27 mouse cellular contexts compared by ENCODE assay signal in the genomic region with DNA sequence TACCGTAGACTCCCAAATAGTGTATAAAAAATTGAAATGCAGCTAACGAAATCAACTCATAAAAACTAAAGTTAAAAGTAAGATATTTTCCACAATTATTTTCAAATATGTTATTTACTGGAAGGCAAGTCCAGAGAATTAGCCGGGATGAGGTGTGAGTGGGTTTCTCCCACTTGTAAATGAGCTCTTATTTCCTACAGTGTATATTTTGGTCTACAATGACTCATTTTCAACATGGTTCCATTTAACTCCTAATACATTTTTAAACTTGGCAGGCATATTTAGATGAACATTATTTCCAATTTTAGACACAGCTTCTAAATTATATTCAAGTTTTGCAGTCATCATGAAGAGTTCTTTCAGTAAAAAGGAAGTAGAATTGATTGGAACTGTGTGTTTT.
"Had no signal": no experiment of that assay in that cellular context is flagged by ENCODE, and none has a peak within 500 bp of the region (broad histone marks: within the 10 kb centered on the region; RNA-seq: fewer than 3 reads in every experiment).

No protein-coding gene starts in this region.

- ATAC-seq: hindbrain, postnatal 0 days; intestine, embryonic 16.5 days had no signal

- H3K4me2 ChIP-seq: heart, embryonic 11.5 days; heart, embryonic 13.5 days; heart, embryonic 15.5 days; hindbrain, embryonic 13.5 days; hindbrain, embryonic 15.5 days; kidney, embryonic 15.5 days; limb, embryonic 13.5 days; limb, embryonic 15.5 days; liver, embryonic 13.5 days; liver, embryonic 15.5 days had no signal

- H3K27me3 ChIP-seq: heart, embryonic 13.5 days; heart, embryonic 15.5 days; hindbrain, embryonic 13.5 days; hindbrain, embryonic 15.5 days; kidney, embryonic 15.5 days; limb, embryonic 13.5 days; limb, embryonic 15.5 days; liver, embryonic 13.5 days; liver, embryonic 15.5 days had no signal

- H3K36me3 ChIP-seq: hindbrain, embryonic 15.5 days had no signal

- DNase-seq: gastrocnemius, postnatal 14 days; gastrocnemius, postnatal 36 days; heart, adult 11 months; heart, adult 2 months; heart, postnatal 14 days; heart, postnatal 36 days; kidney, adult 11 months; kidney, adult 2 months; kidney, adult 9 months; kidney, postnatal 14 days; kidney, postnatal 36 days; layer of hippocampus, adult 9-11 months; layer of hippocampus, postnatal 36 days; left cerebral cortex, postnatal 4 days; liver, embryonic 13.5 days had no signal

- H3K9ac ChIP-seq: heart, embryonic 13.5 days; heart, embryonic 15.5 days; hindbrain, embryonic 13.5 days; hindbrain, embryonic 15.5 days; kidney, embryonic 15.5 days; limb, embryonic 13.5 days; limb, embryonic 15.5 days; liver, embryonic 13.5 days; liver, embryonic 15.5 days had no signal

- H3K9me3 ChIP-seq: heart, embryonic 13.5 days; heart, embryonic 15.5 days; hindbrain, embryonic 13.5 days; hindbrain, embryonic 15.5 days; kidney, embryonic 15.5 days; limb, embryonic 13.5 days; limb, embryonic 15.5 days; liver, embryonic 13.5 days; liver, embryonic 15.5 days had no signal

- H3K27ac ChIP-seq: heart, adult 2 months; heart, embryonic 13.5 days; heart, embryonic 15.5 days; hindbrain, embryonic 13.5 days; hindbrain, embryonic 15.5 days; hindbrain, postnatal 0 days; kidney, embryonic 15.5 days; kidney, postnatal 0 days; limb, embryonic 13.5 days; limb, embryonic 15.5 days; liver, embryonic 13.5 days; liver, embryonic 15.5 days had no signal

- H3K4me1 ChIP-seq: heart, embryonic 13.5 days; heart, embryonic 15.5 days; hindbrain, embryonic 13.5 days; hindbrain, embryonic 15.5 days; kidney, embryonic 15.5 days; limb, embryonic 13.5 days; liver, embryonic 13.5 days; liver, embryonic 15.5 days had no signal

- H3K4me3 ChIP-seq: heart, adult 2 months; heart, embryonic 13.5 days; heart, embryonic 15.5 days; hindbrain, embryonic 13.5 days; hindbrain, embryonic 15.5 days; kidney, embryonic 15.5 days; limb, embryonic 13.5 days; limb, embryonic 15.5 days; liver, embryonic 13.5 days; liver, embryonic 15.5 days had no signal
